Mouse (Mus musculus) liver, embryonic 16.5 days (tissue): Measurements from ENCODE around the gene 1700034J05Rik. TPM values are rescaled to one million over a fixed set of nuclear protein-coding genes. Genes with fewer than 3 reads are reported as not detected.

Experiments used
- ATAC-seq: fragments of 200-750 bp; cut with Nextera tagmentation; 2 replicates; pipeline ENCODE4 v1.8.0; 2017; ENCODE audit warnings: low read depth, mild to moderate bottlenecking, moderate number of reproducible peaks, moderate library complexity
- H3K27ac ChIP-seq: fragments of 300-500 bp; sonication (generic); 2 replicates; pipeline ENCODE4 v1.5.1; 2014; ENCODE audit warnings: mild to moderate bottlenecking, low read length
- H3K27me3 ChIP-seq: fragments of 300-500 bp; sonication (generic); 2 replicates; pipeline ENCODE4 v1.6.1; 2014; ENCODE audit warnings: low read depth, low read length, mixed read lengths; ENCODE audit not compliant: control insufficient read depth, insufficient read depth
- H3K36me3 ChIP-seq: fragments of 300-500 bp; sonication (generic); 2 replicates; pipeline ENCODE4 v1.6.1; 2014; ENCODE audit warnings: mild to moderate bottlenecking; ENCODE audit not compliant: control insufficient read depth, insufficient read depth
- H3K4me1 ChIP-seq: fragments of 300-500 bp; sonication (generic); 2 replicates; pipeline ENCODE4 v1.6.1; 2014; ENCODE audit warnings: low read depth, low read length, mixed read lengths; ENCODE audit not compliant: control insufficient read depth
- H3K4me2 ChIP-seq: fragments of 300-500 bp; sonication (generic); 2 replicates; pipeline ENCODE4 v1.6.1; 2014; ENCODE audit warnings: low read depth, low read length, mixed read lengths
- H3K4me3 ChIP-seq: fragments of 300-500 bp; sonication (generic); 2 replicates; pipeline ENCODE4 v1.5.1; 2014; ENCODE audit warnings: low read depth, mild to moderate bottlenecking, low read length
- H3K9ac ChIP-seq: fragments of 300-500 bp; sonication (generic); 2 replicates; pipeline ENCODE4 v1.6.1; 2014; ENCODE audit warnings: low read depth, low read length
- H3K9me3 ChIP-seq: fragments of 300-500 bp; sonication (generic); replicated peaks from 2 replicates; pipeline ENCODE4 v1.6.1; 2016; ENCODE audit warnings: low read length; ENCODE audit not compliant: control insufficient read depth
- WGBS: fragments of 180-500 bp; shearing (Covaris S2); extraction: QIAGEN DNeasy Blood & Tissue Kit; methylation state at CpG from one replicate; pipeline ENCODE4 v1.1.7; 2014; ENCODE audit not compliant: insufficient replicate concordance; 5-methylcytosine and 5-hydroxymethylcytosine counted together
- polyA plus RNA-seq: library from polyadenylated mRNA; unstranded; fragments of >200 nt; fragmentation: Nextera tagmentation; extraction: Ambion mirVana; gene quantifications from 2 replicates; pipeline ENCODE4 v1.2.1, GENCODE M21; 2015

The 1700034J05Rik gene
- polyA plus RNA-seq, 1 experiment from 2014 or later: 0.04 TPM

DNA sequence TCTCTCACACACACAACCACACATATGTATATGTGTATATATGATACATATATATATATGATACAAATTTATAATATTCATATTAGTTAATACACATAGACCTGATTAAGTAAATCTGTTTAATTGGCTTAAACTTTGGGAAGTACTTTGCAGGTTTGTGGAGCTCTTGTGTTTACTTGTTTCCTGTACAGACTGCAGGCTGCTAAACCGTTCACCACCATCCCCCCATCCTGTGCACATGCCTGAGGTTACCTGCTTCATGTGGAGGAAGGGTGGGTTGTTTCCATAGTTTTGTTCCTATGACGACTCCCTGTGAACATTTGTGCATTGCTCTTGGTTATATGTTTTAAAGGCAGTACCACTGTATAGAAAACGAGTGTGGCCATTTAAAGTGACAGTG, 17.1 kb upstream of the 1700034J05Rik start:
- Histone ChIP-seq H3K4me3 (no peak overlapping the region), H3K4me1 (peaks cover 5% of the 10 kb centered on the region), H3K27ac (no peak overlapping the region), H3K27me3 (no peaks in the 10 kb centered on the region), H3K9me3 (no peaks in the 10 kb centered on the region), H3K9ac (no peak overlapping the region), H3K4me2 (no peak overlapping the region), H3K36me3 (no peaks in the 10 kb centered on the region)
- WGBS: 35% methylated on average over 3 of the region's 3 CpGs
- no peak for ATAC-seq

DNA sequence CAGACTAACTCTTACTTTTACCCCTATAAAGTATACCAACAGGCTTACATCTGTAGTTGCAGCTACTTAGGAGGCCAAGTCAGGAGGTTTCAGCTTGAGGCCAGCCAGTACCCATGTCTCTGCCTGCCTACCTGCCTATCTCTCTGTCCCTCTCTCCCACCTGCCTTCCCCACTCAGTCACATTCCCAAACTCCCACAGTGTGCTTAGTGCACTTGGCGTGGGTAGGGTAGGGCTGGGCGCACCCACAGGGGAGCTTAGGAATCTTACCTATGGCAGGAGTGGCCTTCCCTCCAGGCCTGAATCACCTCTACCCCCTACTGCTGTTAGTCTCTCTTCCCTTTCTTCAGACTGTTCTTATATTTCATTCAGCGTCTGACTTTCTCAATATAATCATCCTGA, 16.6 kb upstream of the 1700034J05Rik start:
- no peak for ATAC-seq
- H3K9ac ChIP-seq: no peak overlapping the region
- H3K9me3 ChIP-seq: no peaks in the 10 kb centered on the region
- H3K4me3 ChIP-seq: no peak overlapping the region
- H3K4me2 ChIP-seq: no peak overlapping the region
- WGBS: 55% methylated on average over 3 of the region's 3 CpGs
- no peaks in the 10 kb centered on the region for H3K36me3 ChIP-seq
- no peaks in the 10 kb centered on the region for H3K27me3 ChIP-seq
- H3K27ac ChIP-seq: no peak overlapping the region
- H3K4me1 ChIP-seq: peaks cover 5% of the 10 kb centered on the region

DNA sequence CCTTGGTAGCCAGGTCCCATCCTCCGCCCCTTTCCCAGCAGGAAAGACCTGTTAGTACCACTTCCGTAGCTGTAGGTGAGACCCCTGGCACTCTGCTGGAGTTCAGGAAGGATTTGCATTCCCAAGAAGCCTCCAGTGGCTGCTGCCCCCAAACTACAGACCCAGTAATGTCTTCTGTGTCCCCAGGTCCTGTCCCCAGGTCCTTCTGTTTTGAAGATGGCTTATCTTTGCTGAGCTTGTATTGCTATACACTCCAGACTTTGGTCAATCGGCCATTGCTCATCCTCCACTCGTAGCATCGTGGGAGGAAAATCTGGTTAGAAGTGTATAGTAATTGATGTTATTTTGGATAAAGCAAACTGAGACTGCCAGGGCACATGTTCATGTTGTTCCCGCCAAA, 13.6 kb upstream of the 1700034J05Rik start:
- Histone ChIP-seq H3K27me3 (no peaks in the 10 kb centered on the region), H3K9ac (no peak overlapping the region), H3K36me3 (no peaks in the 10 kb centered on the region), H3K4me1 (peaks cover 5% of the 10 kb centered on the region), H3K4me2 (no peak overlapping the region), H3K9me3 (no peaks in the 10 kb centered on the region), H3K27ac (no peak overlapping the region), H3K4me3 (no peak overlapping the region)
- no peak for ATAC-seq
- WGBS: 60% methylated on average over 6 of the region's 6 CpGs

DNA sequence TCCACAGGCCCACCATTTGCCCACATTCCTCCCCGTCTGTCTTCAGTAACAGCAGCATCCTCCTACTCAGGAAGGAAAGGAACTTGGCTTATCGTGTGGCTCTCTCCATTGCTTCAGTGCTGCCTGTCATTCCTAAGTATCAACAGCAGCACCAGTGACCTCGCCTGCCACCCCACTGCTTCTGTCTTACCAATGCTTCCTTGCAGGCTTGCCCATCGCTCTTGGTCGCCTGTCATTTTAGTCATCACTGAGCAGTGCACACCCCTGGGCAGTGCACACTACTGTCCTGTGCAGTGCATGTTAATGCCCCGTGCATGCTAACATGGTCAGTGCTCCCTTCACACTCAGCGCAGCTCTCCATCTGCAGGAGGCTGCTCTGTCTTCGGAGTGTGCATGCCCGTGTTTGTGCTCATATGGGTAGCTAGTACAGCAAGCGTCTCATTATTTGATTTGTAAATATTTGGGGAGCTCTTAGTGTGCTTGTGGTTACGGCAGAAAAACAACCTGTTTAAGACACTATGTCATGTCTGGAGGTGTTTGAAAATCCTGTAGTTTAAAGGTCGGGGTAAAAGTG, 12.3 kb upstream of the 1700034J05Rik start:
- no peak overlapping the region for H3K27ac ChIP-seq
- no peaks in the 10 kb centered on the region for H3K27me3 ChIP-seq
- peaks cover 5% of the 10 kb centered on the region for H3K4me1 ChIP-seq
- ATAC-seq: peak; percentile 56
- H3K4me2 ChIP-seq: no peak overlapping the region
- H3K9ac ChIP-seq: no peak overlapping the region
- H3K36me3 ChIP-seq: no peaks in the 10 kb centered on the region
- H3K4me3 ChIP-seq: no peak overlapping the region
- no peaks in the 10 kb centered on the region for H3K9me3 ChIP-seq
- WGBS: 57% methylated on average over 12 of the region's 12 CpGs

DNA sequence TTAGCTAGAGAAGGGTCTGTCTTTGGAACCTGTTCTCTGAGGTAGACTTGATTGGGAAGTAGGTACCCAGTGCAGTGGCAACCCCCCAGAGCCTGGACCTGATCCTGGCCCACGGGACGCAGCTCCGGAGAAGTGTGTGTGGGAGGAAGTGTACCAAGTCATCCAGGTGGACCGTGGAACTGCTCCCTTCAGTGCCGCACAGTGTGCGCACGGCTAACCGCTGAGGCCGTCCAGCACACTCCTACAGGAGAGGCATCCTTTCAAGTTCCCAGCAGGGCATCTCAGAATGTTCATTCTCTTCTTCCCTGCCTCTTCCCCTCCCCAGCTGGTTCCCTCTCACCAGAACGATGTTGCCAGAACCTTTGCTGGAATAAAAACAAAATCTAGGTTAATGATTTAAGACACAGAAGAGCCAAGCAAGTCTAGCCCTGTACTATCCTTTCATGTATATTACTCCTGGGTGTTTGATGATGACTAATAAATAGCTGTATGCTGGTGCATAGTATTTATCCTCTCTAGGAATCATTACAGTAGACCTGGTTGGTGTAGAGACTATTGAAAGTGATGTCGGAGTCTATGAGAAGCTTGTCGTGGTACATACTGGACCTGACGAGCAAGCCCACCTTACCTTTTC, 11.0 kb upstream of the 1700034J05Rik start:
- Histone ChIP-seq H3K27me3 (no peaks in the 10 kb centered on the region), H3K27ac (no peak overlapping the region), H3K4me3 (no peak overlapping the region), H3K36me3 (no peaks in the 10 kb centered on the region), H3K4me2 (no peak overlapping the region), H3K9me3 (no peaks in the 10 kb centered on the region), H3K9ac (no peak overlapping the region), H3K4me1 (peaks cover 5% of the 10 kb centered on the region)
- WGBS: 82% methylated on average over 13 of the region's 13 CpGs
- no peak for ATAC-seq

DNA sequence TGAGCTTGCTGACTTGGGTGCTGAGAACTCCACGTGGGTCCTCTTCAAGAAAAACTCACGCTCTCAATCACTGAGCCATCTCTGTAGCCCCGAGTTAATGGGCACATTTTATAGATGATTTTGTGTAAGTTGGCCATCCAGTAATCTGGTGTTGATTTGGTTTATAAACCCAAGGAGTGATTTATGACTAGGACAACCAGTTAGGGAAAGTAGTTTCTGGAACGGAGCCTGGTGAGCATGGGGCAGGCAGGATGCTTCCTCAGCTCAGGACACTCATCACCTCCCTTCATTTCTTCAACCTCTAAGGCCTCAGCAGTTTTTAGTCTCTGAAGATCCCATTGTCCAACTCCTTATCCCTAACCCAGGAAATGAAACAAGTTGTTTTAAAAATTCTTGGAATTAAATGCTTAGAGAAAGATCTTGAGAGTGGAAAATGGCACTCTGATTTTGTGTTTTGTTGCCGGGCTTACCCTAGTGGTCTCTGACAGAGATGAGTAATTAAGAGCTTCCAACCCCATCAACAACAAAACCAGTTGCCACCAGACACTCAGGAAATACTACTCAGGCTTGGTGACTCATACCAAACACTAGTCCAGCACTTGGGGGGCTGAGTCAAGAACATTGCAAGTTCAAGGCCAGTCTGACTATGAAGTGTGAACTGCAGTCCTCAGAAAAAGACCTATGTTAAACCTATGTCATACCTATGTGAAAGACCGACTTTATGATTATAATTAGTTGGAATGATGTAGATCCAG, 9.4 kb upstream of the 1700034J05Rik start:
- Histone ChIP-seq H3K27ac (no peak overlapping the region), H3K4me2 (no peak overlapping the region), H3K4me3 (no peak overlapping the region), H3K36me3 (no peaks in the 10 kb centered on the region), H3K9ac (no peak overlapping the region), H3K9me3 (no peaks in the 10 kb centered on the region), H3K4me1 (peaks cover 5% of the 10 kb centered on the region), H3K27me3 (no peaks in the 10 kb centered on the region)
- 68% methylated on average over 6 of the region's 6 CpGs for WGBS
- no peak for ATAC-seq

DNA sequence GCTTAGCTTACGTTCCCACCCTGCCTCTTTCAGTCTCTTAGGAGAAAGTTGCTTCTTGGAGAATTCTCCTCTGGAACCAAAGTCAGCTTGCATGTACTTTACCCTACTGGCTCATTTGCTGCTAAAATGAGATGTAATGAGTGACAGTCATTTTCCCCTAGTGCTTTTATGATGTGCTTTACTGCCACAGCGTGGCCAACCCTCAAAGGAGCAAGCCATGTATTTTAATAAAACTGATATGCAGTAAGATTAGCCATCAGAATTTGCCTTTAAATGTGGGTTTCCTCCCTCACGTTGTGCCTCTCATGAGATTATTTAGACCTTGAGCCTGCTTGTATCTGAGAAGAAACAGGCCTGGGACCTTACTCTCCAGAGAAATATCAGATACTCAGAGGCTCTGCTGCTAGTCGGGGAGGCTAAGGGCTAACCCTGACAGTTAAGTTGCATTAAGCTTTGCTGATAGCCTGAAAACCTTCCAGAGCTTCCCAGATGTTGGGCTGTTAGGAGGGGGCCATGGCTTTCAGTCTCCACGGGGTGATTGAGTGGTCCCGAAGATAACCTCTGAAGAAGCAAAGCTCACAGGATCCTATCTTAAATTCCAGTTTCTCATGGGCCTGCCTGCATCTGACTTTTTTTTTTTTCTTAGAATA, 7.7 kb upstream of the 1700034J05Rik start:
- no peak overlapping the region for H3K4me2 ChIP-seq
- H3K4me3 ChIP-seq: no peak overlapping the region
- peaks cover 3% of the 10 kb centered on the region for H3K4me1 ChIP-seq
- peak; percentile 38; the same call in 1 of the 2 replicates for ATAC-seq
- H3K27me3 ChIP-seq: no peaks in the 10 kb centered on the region
- no peaks in the 10 kb centered on the region for H3K36me3 ChIP-seq
- 28% methylated on average over 6 of the region's 6 CpGs for WGBS
- H3K9me3 ChIP-seq: no peaks in the 10 kb centered on the region
- H3K9ac ChIP-seq: no peak overlapping the region
- H3K27ac ChIP-seq: no peak overlapping the region

DNA sequence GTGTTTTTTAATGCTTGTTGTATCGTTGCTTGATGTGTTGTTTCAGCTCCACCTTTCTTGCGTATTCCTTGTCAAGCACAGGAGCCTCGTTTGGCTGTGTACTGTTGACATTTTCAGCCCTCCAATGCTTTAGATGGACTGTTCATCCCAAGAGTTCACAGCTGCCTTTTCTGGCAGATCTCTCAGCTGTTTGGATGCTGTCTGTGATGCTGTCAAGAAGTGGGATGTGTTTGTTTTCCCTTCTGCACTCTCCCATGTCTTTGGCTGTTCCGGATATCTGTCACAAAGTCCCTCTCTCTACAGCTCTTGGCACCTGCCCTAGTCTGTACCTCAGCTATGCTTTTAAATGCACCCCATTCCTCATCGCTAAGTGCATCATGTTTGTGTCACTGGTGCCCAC, 6.7 kb upstream of the 1700034J05Rik start:
- WGBS: 57% methylated on average over 5 of the region's 5 CpGs
- no peak for ATAC-seq

More for the DNA sequence above, 6.7 kb upstream of the 1700034J05Rik start:
- no peaks in the 10 kb centered on the region for H3K9me3 ChIP-seq
- no peak overlapping the region for H3K4me2 ChIP-seq
- no peaks in the 10 kb centered on the region; the same call in 1 of the 2 replicates for H3K4me1 ChIP-seq
- no peak overlapping the region for H3K4me3 ChIP-seq
- no peak overlapping the region for H3K9ac ChIP-seq
- H3K27ac ChIP-seq: no peak overlapping the region
- H3K27me3 ChIP-seq: no peaks in the 10 kb centered on the region
- H3K36me3 ChIP-seq: no peaks in the 10 kb centered on the region
